Mouse (Mus musculus) liver, embryonic 16.5 days (tissue): ENCODE data around the gene Mettl7b. TPM values are rescaled to one million over a fixed set of nuclear protein-coding genes. Genes with fewer than 3 reads are reported as not detected.

ENCODE experiments used
- ATAC-seq: fragments of 200-750 bp; cut with Nextera tagmentation; 2 replicates; pipeline ENCODE4 v1.8.0; 2017; ENCODE audit warnings: low read depth, mild to moderate bottlenecking, moderate number of reproducible peaks, moderate library complexity
- H3K27ac ChIP-seq: fragments of 300-500 bp; sonication (generic); 2 replicates; pipeline ENCODE4 v1.5.1; 2014; ENCODE audit warnings: mild to moderate bottlenecking, low read length
- H3K27me3 ChIP-seq: fragments of 300-500 bp; sonication (generic); 2 replicates; pipeline ENCODE4 v1.6.1; 2014; ENCODE audit warnings: low read depth, low read length, mixed read lengths; ENCODE audit not compliant: control insufficient read depth, insufficient read depth
- H3K36me3 ChIP-seq: fragments of 300-500 bp; sonication (generic); 2 replicates; pipeline ENCODE4 v1.6.1; 2014; ENCODE audit warnings: mild to moderate bottlenecking; ENCODE audit not compliant: control insufficient read depth, insufficient read depth
- H3K4me1 ChIP-seq: fragments of 300-500 bp; sonication (generic); 2 replicates; pipeline ENCODE4 v1.6.1; 2014; ENCODE audit warnings: low read depth, low read length, mixed read lengths; ENCODE audit not compliant: control insufficient read depth
- H3K4me2 ChIP-seq: fragments of 300-500 bp; sonication (generic); 2 replicates; pipeline ENCODE4 v1.6.1; 2014; ENCODE audit warnings: low read depth, low read length, mixed read lengths
- H3K4me3 ChIP-seq: fragments of 300-500 bp; sonication (generic); 2 replicates; pipeline ENCODE4 v1.5.1; 2014; ENCODE audit warnings: low read depth, mild to moderate bottlenecking, low read length
- H3K9ac ChIP-seq: fragments of 300-500 bp; sonication (generic); 2 replicates; pipeline ENCODE4 v1.6.1; 2014; ENCODE audit warnings: low read depth, low read length
- H3K9me3 ChIP-seq: fragments of 300-500 bp; sonication (generic); replicated peaks from 2 replicates; pipeline ENCODE4 v1.6.1; 2016; ENCODE audit warnings: low read length; ENCODE audit not compliant: control insufficient read depth
- WGBS: fragments of 180-500 bp; shearing (Covaris S2); extraction: QIAGEN DNeasy Blood & Tissue Kit; methylation state at CpG from one replicate; pipeline ENCODE4 v1.1.7; 2014; ENCODE audit not compliant: insufficient replicate concordance; 5-methylcytosine and 5-hydroxymethylcytosine counted together
- polyA plus RNA-seq: library from polyadenylated mRNA; unstranded; fragments of >200 nt; fragmentation: Nextera tagmentation; extraction: Ambion mirVana; gene quantifications from 2 replicates; pipeline ENCODE4 v1.2.1, GENCODE M21; 2015

Mettl7b gene
- polyA plus RNA-seq, 1 experiment from 2014 or later, result 0.22 TPM

DNA sequence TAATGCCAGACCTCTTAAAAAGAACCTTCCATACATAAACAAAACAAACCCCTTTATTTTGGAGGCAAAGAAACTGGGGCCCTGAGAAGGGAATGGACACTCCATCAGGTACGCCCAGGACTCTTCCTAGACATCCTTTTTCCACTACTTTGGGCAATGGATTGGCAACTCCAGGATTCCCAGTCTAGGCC lies 38.1 kb downstream of the Mettl7b start, which contains the start of gene Rdh5:
Gene Rdh5, minus strand, starts transcription at position 67 of the 191 bp plus-strand sequence.
- Histone ChIP-seq H3K4me3 (peak within 1 kb of the TSS; percentile 91), H3K36me3 (no peaks in the 10 kb centered on the region), H3K4me2 (peak within 1 kb of the TSS; percentile 90), H3K27ac (peak within 1 kb of the TSS; percentile 88), H3K9me3 (no peaks in the 10 kb centered on the region), H3K9ac (peak within 1 kb of the TSS; percentile 84), H3K4me1 (peaks cover 20% of the 10 kb centered on the region), H3K27me3 (no peaks in the 10 kb centered on the region; the same call in 1 of the 2 replicates)
- no peak for ATAC-seq
- WGBS, result 19% methylated on average over 1 of the region's 1 CpGs

DNA sequence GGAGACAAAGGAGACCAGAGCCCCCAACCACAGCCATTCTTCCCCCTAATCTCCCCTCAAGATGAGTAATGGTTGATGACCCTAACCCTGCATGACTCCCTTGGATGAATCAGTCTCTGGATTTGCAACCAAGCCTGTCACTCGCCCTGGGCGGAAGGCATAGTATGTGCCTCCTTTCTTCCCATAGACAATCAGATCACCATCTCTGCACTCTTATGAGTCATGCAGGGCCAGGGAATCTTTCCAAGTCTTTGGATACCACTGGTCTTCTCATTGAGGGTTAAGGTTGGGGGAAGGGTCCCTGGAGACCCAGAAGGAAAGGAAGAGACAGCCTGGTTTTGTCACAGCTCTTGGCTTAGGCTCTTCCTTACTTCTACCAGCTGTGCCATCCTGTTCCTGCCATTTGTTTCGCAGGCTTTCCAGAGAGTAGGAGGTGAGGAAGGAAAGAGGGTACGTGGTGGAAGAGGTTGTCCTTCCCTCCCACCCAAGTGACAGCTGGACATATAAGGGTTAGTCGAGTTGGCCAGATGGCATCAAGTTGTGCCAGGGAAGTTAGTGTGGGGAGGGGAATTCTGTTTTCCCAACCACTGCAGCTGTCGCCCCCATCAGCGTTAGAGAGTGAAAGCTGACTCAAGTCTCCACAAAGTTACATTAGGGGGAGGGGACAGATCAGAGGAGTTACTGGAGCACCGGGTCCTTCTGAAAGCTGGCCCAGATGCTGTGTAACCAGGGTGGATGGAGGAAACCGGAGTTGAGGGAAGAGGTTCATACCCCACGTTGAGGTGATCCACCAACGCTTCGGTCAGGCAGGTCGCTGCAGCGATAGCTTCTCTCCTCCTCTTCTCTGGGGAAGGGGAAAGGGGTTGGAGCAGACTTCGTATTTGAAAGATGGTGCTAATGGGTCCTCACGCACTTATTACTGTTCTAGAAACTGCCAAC lies 38.6 kb downstream of the Mettl7b start:
- ATAC-seq, result no peak
- Histone ChIP-seq H3K4me2 (peak overlapping the region; percentile 90), H3K4me1 (peaks cover 20% of the 10 kb centered on the region), H3K4me3 (peak overlapping the region; percentile 91), H3K27ac (peak overlapping the region; percentile 17; the same call in 1 of the 2 replicates), H3K9ac (peak overlapping the region; percentile 84; the same call in 1 of the 2 replicates), H3K27me3 (no peaks in the 10 kb centered on the region), H3K9me3 (no peaks in the 10 kb centered on the region), H3K36me3 (no peaks in the 10 kb centered on the region)
- WGBS, result 63% methylated on average over 16 of the region's 16 CpGs

DNA sequence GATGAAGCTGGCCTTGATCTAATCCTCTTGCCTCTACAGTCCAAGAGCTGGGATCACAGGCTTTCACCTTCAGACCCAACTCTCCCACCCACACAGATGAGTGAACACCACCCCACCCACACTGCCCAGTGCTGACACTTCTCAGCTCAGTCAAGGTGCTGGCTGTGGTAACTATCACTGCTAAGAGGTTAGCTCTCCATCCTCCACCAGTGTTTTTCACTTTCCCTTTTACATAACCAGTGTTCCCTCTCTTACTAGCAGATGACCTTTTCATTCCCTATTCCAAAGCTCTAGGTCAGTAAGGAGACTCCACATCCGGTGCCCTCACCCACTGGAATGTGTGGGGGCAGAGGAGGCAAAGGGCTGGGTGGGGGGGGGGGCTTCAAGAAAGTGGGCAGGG lies 39.5 kb downstream of the Mettl7b start:
- Histone ChIP-seq H3K9me3 (no peaks in the 10 kb centered on the region), H3K27ac (no peak overlapping the region), H3K27me3 (no peaks in the 10 kb centered on the region), H3K36me3 (no peaks in the 10 kb centered on the region), H3K9ac (no peak overlapping the region), H3K4me1 (peaks cover 20% of the 10 kb centered on the region), H3K4me2 (no peak overlapping the region), H3K4me3 (no peak overlapping the region)
- ATAC-seq, result no peak
- 62% methylated on average over 1 of the region's 1 CpGs for WGBS

DNA sequence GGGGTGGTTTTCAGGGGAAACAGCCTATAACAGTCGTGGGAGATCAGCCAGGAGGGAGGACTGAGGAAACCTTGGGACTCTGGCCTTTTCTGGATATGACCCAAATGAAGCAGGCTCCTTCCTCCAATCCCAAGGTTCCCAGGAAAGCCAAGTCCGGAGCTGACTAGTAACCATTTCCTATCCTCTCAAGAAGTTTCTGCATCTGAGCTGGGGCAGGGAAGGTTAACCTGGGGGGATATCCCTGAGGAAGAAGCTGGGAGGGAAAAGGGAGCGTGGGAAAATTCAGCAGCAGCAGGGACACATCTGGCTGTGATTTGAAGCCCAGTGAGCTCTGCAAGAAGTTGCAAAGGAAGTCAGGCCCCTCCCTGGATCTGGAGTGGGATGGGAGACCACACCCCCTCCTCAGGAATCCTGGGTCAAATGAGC lies 40.0 kb downstream of the Mettl7b start:
- ATAC-seq, result no peak
- Histone ChIP-seq H3K4me3 (no peak overlapping the region), H3K9ac (no peak overlapping the region), H3K36me3 (no peaks in the 10 kb centered on the region), H3K9me3 (no peaks in the 10 kb centered on the region), H3K27ac (no peak overlapping the region), H3K4me2 (no peak overlapping the region), H3K27me3 (no peaks in the 10 kb centered on the region), H3K4me1 (peaks cover 20% of the 10 kb centered on the region)
- 68% methylated on average over 3 of the region's 3 CpGs for WGBS

DNA sequence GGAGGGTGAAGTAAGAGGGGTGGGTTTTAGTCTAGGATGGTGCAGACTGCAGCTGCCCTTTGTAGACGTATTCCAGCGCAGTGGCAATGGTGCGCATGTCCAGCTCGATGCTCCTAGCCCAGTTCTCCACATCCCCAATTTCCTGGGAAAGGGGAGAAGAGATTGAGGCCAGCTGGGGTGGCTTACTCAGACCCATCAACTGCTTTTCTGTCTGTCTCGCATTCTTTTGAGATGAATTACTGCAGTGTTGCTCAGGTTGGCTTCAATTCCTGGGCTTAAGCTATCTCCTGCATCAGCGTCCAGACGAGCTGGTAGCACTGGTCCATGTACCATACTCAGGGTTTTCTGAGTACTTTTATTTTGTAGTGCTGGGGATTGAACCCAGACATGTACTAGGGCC lies 40.8 kb downstream of the Mettl7b start:
- H3K27ac ChIP-seq, result no peak overlapping the region

DNA sequence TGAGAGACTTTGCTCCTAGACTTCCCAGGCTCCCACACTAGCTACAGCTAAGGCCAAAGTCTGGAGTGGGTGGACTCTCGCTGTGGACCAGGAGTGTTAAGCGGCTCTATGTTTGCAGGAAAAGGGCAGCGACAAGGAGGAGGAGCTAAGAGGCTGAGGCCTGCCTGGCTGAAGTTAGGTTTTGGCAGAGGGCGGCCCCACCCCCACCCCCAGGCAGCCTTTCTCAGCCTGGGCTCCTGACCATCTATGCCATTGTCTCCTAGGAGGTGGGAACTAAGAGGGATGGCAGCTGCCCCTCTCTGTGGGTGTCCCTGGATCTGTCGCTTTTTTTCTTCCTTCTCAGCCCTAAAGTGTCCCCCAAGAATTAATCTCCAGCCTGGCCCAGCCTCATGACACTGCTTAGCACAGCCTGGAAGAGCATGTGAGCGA lies 41.6 kb downstream of the Mettl7b start:
- H3K9ac ChIP-seq, result no peak overlapping the region
- WGBS, result 31% methylated on average over 6 of the region's 6 CpGs
- no peaks in the 10 kb centered on the region for H3K27me3 ChIP-seq
- ATAC-seq, result peak; percentile 52
- no peak overlapping the region for H3K4me3 ChIP-seq
- H3K9me3 ChIP-seq, result no peaks in the 10 kb centered on the region
- H3K36me3 ChIP-seq, result no peaks in the 10 kb centered on the region
- H3K4me1 ChIP-seq, result peaks cover 20% of the 10 kb centered on the region
- H3K4me2 ChIP-seq, result peak overlapping the region; percentile 36; the same call in 1 of the 2 replicates
- H3K27ac ChIP-seq, result peak overlapping the region; percentile 69

More for the DNA sequence above, 40.8 kb downstream of the Mettl7b start:
- no peak for ATAC-seq
- H3K4me2 ChIP-seq, result no peak overlapping the region
- WGBS, result 75% methylated on average over 7 of the region's 7 CpGs
- peaks cover 20% of the 10 kb centered on the region for H3K4me1 ChIP-seq
- no peak overlapping the region for H3K4me3 ChIP-seq
- no peaks in the 10 kb centered on the region for H3K27me3 ChIP-seq
- no peaks in the 10 kb centered on the region for H3K36me3 ChIP-seq
- no peaks in the 10 kb centered on the region for H3K9me3 ChIP-seq
- no peak overlapping the region for H3K9ac ChIP-seq

DNA sequence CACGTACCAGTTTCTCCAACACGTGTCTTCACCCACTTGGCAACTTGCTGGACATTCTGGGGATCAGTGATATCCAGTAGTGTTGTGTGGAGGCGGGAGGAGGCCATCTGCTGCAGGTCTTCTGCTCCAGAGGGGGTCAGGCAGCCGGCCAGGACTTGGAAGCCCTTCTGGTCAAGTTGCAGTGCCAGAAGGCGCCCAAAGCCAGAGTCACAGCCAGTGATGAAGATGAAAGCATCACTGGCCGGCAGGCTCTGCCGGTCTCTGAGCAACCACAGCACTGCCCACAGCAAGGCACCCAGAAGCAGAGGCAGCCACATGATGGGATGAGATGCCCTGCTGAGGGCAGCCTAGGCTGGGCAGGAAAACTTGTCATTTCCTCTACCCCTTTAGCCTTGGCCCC lies 42.5 kb downstream of the Mettl7b start:
- H3K27ac ChIP-seq, result no peak overlapping the region; the same call in none of the 2 replicates

DNA sequence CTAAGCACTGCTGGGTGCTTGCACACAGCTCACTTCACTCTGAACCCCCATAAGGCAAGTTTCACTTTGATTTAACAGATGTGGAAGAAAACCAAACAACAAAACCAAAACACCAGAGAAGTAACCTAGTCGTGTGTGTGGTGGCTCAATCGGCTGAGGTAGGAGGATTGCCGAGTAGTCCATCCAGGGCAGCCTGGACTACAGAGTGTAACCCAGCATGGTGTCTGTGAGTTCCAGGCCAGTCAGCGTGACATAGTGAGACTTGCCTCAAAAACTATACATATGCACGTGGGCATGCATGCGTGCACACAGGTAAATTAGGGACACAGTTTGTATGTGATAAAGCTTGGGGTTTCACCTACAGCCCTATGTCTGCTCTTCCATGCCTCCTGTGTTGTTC lies 43.4 kb downstream of the Mettl7b start:
- Histone ChIP-seq H3K9ac (no peak overlapping the region), H3K9me3 (no peaks in the 10 kb centered on the region), H3K36me3 (no peaks in the 10 kb centered on the region), H3K27me3 (no peaks in the 10 kb centered on the region; the same call in 1 of the 2 replicates), H3K4me1 (peaks cover 11% of the 10 kb centered on the region), H3K4me2 (no peak overlapping the region), H3K27ac (no peak overlapping the region), H3K4me3 (no peak overlapping the region)
- 63% methylated on average over 6 of the region's 6 CpGs for WGBS
- no peak for ATAC-seq

More for the DNA sequence above, 42.5 kb downstream of the Mettl7b start:
- 61% methylated on average over 7 of the region's 7 CpGs for WGBS
- no peak for ATAC-seq
- peak overlapping the region; percentile 36 for H3K4me2 ChIP-seq
- H3K9me3 ChIP-seq, result no peaks in the 10 kb centered on the region
- H3K27me3 ChIP-seq, result no peaks in the 10 kb centered on the region
- no peak overlapping the region for H3K4me3 ChIP-seq
- H3K4me1 ChIP-seq, result peaks cover 15% of the 10 kb centered on the region
- H3K9ac ChIP-seq, result no peak overlapping the region
- H3K36me3 ChIP-seq, result no peaks in the 10 kb centered on the region

DNA sequence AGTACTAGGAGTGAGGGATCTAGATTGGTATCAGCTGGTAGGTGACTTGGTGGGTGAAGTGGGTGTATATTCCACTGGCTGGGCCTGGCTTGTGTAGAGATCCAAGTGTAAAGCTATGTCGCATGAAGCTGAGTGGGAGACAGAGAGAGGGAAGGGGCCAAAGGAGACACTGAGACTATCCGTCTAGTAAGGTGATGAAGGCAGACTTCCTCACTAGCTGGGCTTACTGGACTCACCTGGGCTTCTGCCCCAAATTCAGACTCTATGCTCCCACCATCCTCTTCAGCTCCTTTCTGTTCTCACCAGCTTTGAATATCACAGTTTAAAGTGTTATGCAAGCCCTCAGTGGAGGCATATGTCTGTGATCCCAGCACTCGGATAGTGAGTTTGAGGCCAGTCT lies 44.1 kb downstream of the Mettl7b start:
- ATAC-seq, result no peak
- Histone ChIP-seq H3K4me3 (no peak overlapping the region), H3K27me3 (no peaks in the 10 kb centered on the region; the same call in 1 of the 2 replicates), H3K36me3 (no peaks in the 10 kb centered on the region), H3K9me3 (no peaks in the 10 kb centered on the region), H3K4me2 (no peak overlapping the region), H3K9ac (no peak overlapping the region), H3K4me1 (peaks cover 4% of the 10 kb centered on the region), H3K27ac (no peak overlapping the region)
- WGBS, result 54% methylated on average over 3 of the region's 3 CpGs
